Mouse (Mus musculus): ENCODE measurements around the gene C2cd4d.

Gene C2cd4d

GRCm38 (mm10) chr3:94362138-94362537, at the start of gene C2cd4d:
C2cd4d (plus strand) TSS chr3:94362438.
- in situ Hi-C loops (cut with MboI; ENCODE audit: low pct_unique_long_range_greater_than_20kb in 1 of 2, low sequenced_read_pairs in 2 of 2, unreplicated experiment in 1 of 2): no loop called here

- in situ Hi-C loops (cut with MboI; ENCODE audit: low pct_unique_long_range_greater_than_20kb in 1 of 2, low sequenced_read_pairs in 2 of 2, unreplicated experiment in 1 of 2): no loop called here
Measured at GRCm38 (mm10) chr3:94328681-94329080, 33.6 kb upstream of the C2cd4d start.

DNA sequence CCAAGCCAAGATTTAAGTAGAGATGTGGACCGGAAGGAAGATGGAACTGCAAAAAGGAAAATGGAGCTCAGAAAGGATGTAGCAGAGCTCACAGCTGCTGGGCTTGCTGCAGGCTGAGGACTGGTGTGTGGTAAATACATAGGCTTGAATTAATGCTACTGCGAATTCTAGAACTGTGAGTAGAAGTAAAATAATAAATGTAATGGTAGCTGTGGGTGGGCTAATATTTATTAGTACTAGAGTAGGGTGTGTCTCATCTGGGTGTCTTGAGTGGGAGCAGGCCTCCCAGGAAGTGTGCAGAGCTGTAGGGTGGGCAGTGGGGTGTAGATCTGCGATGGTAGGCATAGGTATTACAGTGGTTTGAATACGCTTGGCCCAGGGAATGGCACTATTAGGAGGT, 27.8 kb upstream of the C2cd4d start:
- in situ Hi-C loops (cut with MboI; ENCODE audit: low pct_unique_long_range_greater_than_20kb in 1 of 2, low sequenced_read_pairs in 2 of 2, unreplicated experiment in 1 of 2): no loop called here

DNA sequence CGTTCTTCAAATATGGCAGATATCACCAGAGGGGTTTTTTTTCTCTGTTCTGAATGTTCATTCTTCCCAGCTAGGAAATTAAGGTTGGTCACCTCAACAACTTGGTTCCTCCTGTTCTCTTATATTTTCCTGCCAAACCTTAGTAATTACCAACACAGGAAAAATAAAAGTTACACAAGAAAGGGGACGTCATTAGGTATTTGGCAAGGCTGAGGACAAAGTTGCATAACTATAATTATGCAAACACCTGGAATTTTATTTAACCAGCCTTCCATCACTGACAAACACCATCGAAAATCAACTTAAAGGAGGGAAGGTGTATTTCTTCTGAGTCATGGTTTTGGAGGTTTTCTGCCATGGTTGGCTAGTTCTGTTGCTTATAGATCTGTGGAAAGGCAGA, 23.7 kb upstream of the C2cd4d start:
- in situ Hi-C loops (cut with MboI; ENCODE audit: low pct_unique_long_range_greater_than_20kb in 1 of 2, low sequenced_read_pairs in 2 of 2, unreplicated experiment in 1 of 2): no loop called here

GRCm38 (mm10) chr3:94341959-94342422, 20.2 kb upstream of the C2cd4d start, which contains the start of gene Them5:
Them5 (plus strand) TSS chr3:94342099.
- in situ Hi-C loops (cut with MboI; ENCODE audit: low pct_unique_long_range_greater_than_20kb in 1 of 2, low sequenced_read_pairs in 2 of 2, unreplicated experiment in 1 of 2): no loop called here

GRCm38 (mm10) chr3:94342552-94342951, 19.7 kb upstream of the C2cd4d start:
- in situ Hi-C loops (cut with MboI; ENCODE audit: low pct_unique_long_range_greater_than_20kb in 1 of 2, low sequenced_read_pairs in 2 of 2, unreplicated experiment in 1 of 2): no loop called here

DNA sequence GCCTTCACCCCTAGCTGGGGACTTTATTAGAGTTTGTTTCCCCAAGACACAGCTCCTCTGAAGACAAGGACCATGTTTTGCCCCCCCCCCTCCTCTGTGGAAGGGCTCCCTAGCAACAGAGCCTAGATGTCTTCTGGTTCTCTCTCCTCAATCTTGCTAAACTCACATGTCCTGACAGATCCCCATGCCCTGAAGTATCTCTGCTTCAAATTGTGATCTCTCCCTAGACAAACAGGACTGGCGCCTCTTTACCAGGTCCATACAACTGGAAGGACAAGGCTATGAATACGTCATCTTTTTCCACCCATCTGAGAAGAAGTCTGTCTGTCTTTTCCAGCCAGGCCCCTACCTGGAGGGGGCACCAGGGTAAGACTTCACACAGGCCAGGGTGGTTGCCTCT, 18.1 kb upstream of the C2cd4d start:
- in situ Hi-C loops (cut with MboI; ENCODE audit: low pct_unique_long_range_greater_than_20kb in 1 of 2, low sequenced_read_pairs in 2 of 2, unreplicated experiment in 1 of 2): no loop called here

GRCm38 (mm10) chr3:94344897-94345296, 17.3 kb upstream of the C2cd4d start:
- in situ Hi-C loops (cut with MboI; ENCODE audit: low pct_unique_long_range_greater_than_20kb in 1 of 2, low sequenced_read_pairs in 2 of 2, unreplicated experiment in 1 of 2): no loop called here

DNA sequence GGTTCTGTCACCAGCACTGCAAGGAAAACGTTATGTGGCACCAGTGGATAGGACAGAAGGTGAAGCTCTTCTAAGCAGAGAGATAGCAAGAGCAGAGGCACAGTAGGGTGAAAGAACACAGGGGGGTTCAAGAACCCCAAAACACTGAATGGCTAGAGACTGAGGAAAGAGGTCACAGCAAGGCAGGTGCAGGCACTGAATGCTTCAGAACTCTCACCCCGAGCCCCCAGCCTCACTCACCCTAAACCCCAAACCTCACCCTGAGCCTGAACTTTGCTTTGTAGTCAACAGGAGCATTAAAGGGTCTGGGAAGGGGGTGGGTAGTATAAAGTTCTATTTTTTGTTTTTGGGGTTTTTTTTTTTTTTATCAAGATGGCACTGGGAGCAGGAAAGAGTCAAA, 14.1 kb upstream of the C2cd4d start:
- in situ Hi-C loops (cut with MboI; ENCODE audit: low pct_unique_long_range_greater_than_20kb in 1 of 2, low sequenced_read_pairs in 2 of 2, unreplicated experiment in 1 of 2): no loop called here

GRCm38 (mm10) chr3:94360812-94361211, 1.4 kb upstream of the C2cd4d start:
- in situ Hi-C loops (cut with MboI; ENCODE audit: low pct_unique_long_range_greater_than_20kb in 1 of 2, low sequenced_read_pairs in 2 of 2, unreplicated experiment in 1 of 2): no loop called here

DNA sequence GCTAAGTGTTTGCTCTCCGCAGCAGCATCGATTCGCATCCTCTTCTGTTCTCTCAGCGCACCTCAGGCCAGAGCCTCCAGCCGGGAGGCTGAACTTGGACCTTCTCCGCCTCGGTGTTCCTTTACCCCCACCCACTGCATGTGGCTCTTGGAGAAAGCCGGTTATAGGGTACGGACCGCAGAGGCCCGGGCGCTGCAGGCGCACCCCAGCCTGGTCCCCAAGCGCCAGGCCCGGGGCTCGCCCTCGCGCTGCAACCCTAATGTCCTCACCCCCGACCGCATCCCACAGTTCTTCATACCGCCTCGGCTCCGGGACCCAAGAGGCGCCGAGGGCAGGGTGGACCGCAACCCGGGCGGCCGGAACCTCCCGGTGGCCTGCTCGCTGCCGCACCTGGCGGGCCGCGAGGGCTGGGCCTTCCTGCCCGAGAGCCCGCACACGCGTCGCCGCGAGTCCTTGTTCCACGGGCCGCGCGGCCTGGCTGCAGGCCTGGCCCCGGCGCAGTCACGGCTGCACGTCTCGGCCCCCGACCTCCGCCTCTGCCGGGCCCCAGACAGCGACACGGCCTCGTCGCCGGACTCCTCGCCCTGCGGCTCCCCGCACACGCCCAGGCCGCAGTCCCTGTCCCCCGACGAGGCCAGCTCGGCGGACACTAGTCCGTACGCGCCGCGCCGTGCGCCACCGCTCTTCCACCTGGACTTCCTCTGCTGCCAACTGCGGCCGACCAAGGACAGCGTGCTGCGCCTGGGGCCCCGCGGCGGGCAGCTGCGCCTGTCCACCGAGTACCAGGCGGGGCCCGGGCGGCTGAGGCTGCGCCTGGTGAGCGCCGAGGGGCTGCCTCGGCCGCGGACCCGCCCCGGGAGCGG, 1.3 kb downstream of the C2cd4d start:
- in situ Hi-C loops (cut with MboI; ENCODE audit: low pct_unique_long_range_greater_than_20kb in 1 of 2, low sequenced_read_pairs in 2 of 2, unreplicated experiment in 1 of 2): no loop called here

DNA sequence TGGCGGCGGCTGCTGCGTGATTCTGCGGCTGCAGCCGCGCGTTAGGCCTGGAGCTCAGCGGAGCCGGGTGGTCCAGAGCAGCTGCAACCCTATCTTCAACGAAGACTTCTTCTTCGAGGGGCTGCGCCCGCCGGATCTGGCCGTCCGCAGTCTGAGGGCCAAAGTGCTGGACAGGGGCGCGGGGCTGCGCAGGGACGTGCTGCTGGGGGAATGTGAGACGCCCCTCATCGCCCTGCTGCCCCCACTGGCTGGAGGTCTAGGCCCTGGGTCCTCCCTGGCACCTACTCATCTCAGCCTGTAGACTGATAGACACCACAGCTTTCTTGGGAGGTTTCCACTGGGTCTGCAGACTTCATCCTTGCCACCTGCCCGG, 1.9 kb downstream of the C2cd4d start:
- in situ Hi-C loops (cut with MboI; ENCODE audit: low pct_unique_long_range_greater_than_20kb in 1 of 2, low sequenced_read_pairs in 2 of 2, unreplicated experiment in 1 of 2): no loop called here

DNA sequence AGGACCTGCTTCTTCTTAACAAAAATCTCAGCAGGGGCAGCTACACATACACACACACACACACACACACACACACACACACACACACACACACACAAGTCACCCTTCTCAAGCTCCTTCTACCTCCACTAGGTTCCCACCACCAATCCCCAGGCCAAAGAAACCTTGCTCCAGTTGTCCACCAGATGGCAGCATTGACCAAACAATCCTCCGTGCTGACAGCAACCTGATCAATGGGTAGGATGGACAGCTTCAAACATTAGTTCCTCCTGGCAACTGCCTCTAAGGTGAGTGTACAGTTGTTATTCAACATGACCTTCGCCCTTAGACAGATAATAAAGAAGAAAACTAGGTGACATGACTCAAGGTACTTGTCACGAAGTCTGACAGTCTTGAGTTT, 4.5 kb downstream of the C2cd4d start:
- in situ Hi-C loops (cut with MboI; ENCODE audit: low pct_unique_long_range_greater_than_20kb in 1 of 2, low sequenced_read_pairs in 2 of 2, unreplicated experiment in 1 of 2): loop anchor here in 1 of 2 experiments (5.0 kb wide), 1 partner anchor 91 kb away; no protein-coding TSS in a partner anchor

- in situ Hi-C loops (cut with MboI; ENCODE audit: low pct_unique_long_range_greater_than_20kb in 1 of 2, low sequenced_read_pairs in 2 of 2, unreplicated experiment in 1 of 2): loop anchor here in 1 of 2 experiments (5.0 kb wide), 1 partner anchor 90 kb away; no protein-coding TSS in a partner anchor
Measured at GRCm38 (mm10) chr3:94367511-94367910, 5.3 kb downstream of the C2cd4d start.

GRCm38 (mm10) chr3:94368631-94369030, 6.4 kb downstream of the C2cd4d start:
- in situ Hi-C loops (cut with MboI; ENCODE audit: low pct_unique_long_range_greater_than_20kb in 1 of 2, low sequenced_read_pairs in 2 of 2, unreplicated experiment in 1 of 2): loop anchor here in 1 of 2 experiments (5.0 kb wide), 1 partner anchor 89 kb away; no protein-coding TSS in a partner anchor

DNA sequence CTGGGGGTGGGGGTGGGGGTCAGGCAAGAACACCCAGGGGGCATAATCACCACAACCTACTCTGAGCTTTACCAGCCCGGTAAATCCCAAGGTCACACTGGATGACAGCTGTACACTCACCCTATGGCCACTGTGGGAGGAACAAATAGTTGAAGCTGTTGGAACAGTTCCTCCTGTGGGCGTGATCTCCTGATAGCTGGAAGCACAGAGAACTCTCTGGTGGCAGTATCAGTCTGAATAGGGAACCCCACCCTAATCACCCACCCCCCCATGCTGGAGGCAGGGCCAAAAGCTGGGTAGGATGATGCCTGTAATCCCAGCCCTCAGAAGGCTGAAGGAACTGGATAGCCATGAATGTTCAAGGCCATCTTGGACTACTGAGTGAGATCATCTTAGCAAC, 7.5 kb downstream of the C2cd4d start:
- in situ Hi-C loops (cut with MboI; ENCODE audit: low pct_unique_long_range_greater_than_20kb in 1 of 2, low sequenced_read_pairs in 2 of 2, unreplicated experiment in 1 of 2): loop anchor here in 1 of 2 experiments (5.0 kb wide), 1 partner anchor 88 kb away; no protein-coding TSS in a partner anchor

- in situ Hi-C loops (cut with MboI; ENCODE audit: low pct_unique_long_range_greater_than_20kb in 1 of 2, low sequenced_read_pairs in 2 of 2, unreplicated experiment in 1 of 2): no loop called here
Measured at GRCm38 (mm10) chr3:94371637-94372036, 9.4 kb downstream of the C2cd4d start.

GRCm38 (mm10) chr3:94372038-94372437, 9.8 kb downstream of the C2cd4d start:
- in situ Hi-C loops (cut with MboI; ENCODE audit: low pct_unique_long_range_greater_than_20kb in 1 of 2, low sequenced_read_pairs in 2 of 2, unreplicated experiment in 1 of 2): no loop called here

GRCm38 (mm10) chr3:94372641-94373040, 10.4 kb downstream of the C2cd4d start, which contains the start of gene Rorc:
Rorc (plus strand) TSS chr3:94372794.
- in situ Hi-C loops (cut with MboI; ENCODE audit: low pct_unique_long_range_greater_than_20kb in 1 of 2, low sequenced_read_pairs in 2 of 2, unreplicated experiment in 1 of 2): no loop called here

GRCm38 (mm10) chr3:94373090-94373489, 10.9 kb downstream of the C2cd4d start:
- in situ Hi-C loops (cut with MboI; ENCODE audit: low pct_unique_long_range_greater_than_20kb in 1 of 2, low sequenced_read_pairs in 2 of 2, unreplicated experiment in 1 of 2): no loop called here
